Mouse (Mus musculus) adrenal gland, adult (tissue): ENCODE results near the gene Tmc6.
"Not testable (repeated sequence)": the region's sequence is repeated elsewhere in the genome, so short reads cannot be mapped to it uniquely, and the experiment has no call there.

Experiments used
- DNase-seq, 2 experiments: peaks; one replicate each; pipeline ENCODE4 v3.0.0; 2022 to 2023; ENCODE audit warnings: low spot score in 1 of 2; ENCODE audit not compliant: inconsistent age in 2 of 2

Tmc6 gene

GRCm38 (mm10) chr11:117813867-117814266, 31.9 kb upstream of the Tmc6 start:
- no peak for DNase-seq

GRCm38 (mm10) chr11:117810401-117811046, 28.5 kb upstream of the Tmc6 start:
- peak; percentile 92 to 97 for DNase-seq

GRCm38 (mm10) chr11:117809407-117810311, 27.7 kb upstream of the Tmc6 start, which contains the start of the genes Gm20708 and Syngr2:
TSS of gene Gm20708 (plus strand) at chr11:117809668.
TSS of gene Syngr2 (plus strand) at chr11:117809668.
- DNase-seq, result peak; percentile 81 to 91

- no peak for DNase-seq
These were observed 24.8 kb upstream of the Tmc6 start for GRCm38 (mm10) chr11:117806781-117807180.

GRCm38 (mm10) chr11:117803166-117803688, 21.2 kb upstream of the Tmc6 start:
- DNase-seq, result no peak

GRCm38 (mm10) chr11:117801650-117802049, 19.7 kb upstream of the Tmc6 start:
- no peak for DNase-seq

- no peak for DNase-seq
These were observed 18.0 kb upstream of the Tmc6 start for GRCm38 (mm10) chr11:117800038-117800437.

GRCm38 (mm10) chr11:117799174-117799573, 17.2 kb upstream of the Tmc6 start:
- DNase-seq, result peak in 1 of 2 experiments; percentile 35

GRCm38 (mm10) chr11:117798160-117798541, 16.2 kb upstream of the Tmc6 start:
- no peak for DNase-seq

- no peak for DNase-seq
These were observed 15.6 kb upstream of the Tmc6 start, which contains the start of gene 6030468B19Rik for GRCm38 (mm10) chr11:117797511-117798159. TSS of gene 6030468B19Rik (plus strand) at chr11:117797660.

GRCm38 (mm10) chr11:117796954-117797353, 15.0 kb upstream of the Tmc6 start:
- DNase-seq, result no peak

- DNase-seq, result no peak
These were observed 12.1 kb upstream of the Tmc6 start for GRCm38 (mm10) chr11:117794035-117794551.

GRCm38 (mm10) chr11:117792281-117792888, 10.4 kb upstream of the Tmc6 start:
- DNase-seq, result peak; percentile 55 to 80

- no peak for DNase-seq
These were observed 9.4 kb upstream of the Tmc6 start for GRCm38 (mm10) chr11:117791441-117791761.

GRCm38 (mm10) chr11:117790703-117791440, 8.9 kb upstream of the Tmc6 start:
- DNase-seq, result peak in 1 of 2 experiments; percentile 50

- peak; percentile 69 to 88 for DNase-seq
These were observed 8.3 kb upstream of the Tmc6 start for GRCm38 (mm10) chr11:117790286-117790685.

- not testable (repeated sequence) for DNase-seq
These were observed 6.5 kb upstream of the Tmc6 start for GRCm38 (mm10) chr11:117788481-117788880.

GRCm38 (mm10) chr11:117786294-117786693, 4.3 kb upstream of the Tmc6 start:
- DNase-seq, result peak; percentile 64 to 84

GRCm38 (mm10) chr11:117783683-117784309, 1.8 kb upstream of the Tmc6 start:
- DNase-seq, result peak in 1 of 2 experiments; percentile 53
